Mouse (Mus musculus): Measurements from ENCODE around the gene Txnip. TPM values are rescaled to one million over a fixed set of nuclear protein-coding genes. Genes with fewer than 3 reads are reported as not detected.
A peak's percentile ranks its signal among the peaks of the same experiment; 100 is the strongest.

Gene Txnip
- polyA plus RNA-seq, 1 experiment from 2014 or later, result 71.4 TPM

- H3K9ac ChIP-seq, result peak overlapping the region; percentile 64
- H3K36me3 ChIP-seq (replicated peaks; ENCODE audit: control insufficient read depth, insufficient read depth), result peaks cover 21% of the 10 kb centered on the region
- peaks cover 43% of the 10 kb centered on the region for H3K4me1 ChIP-seq (replicated peaks; ENCODE audit: control insufficient read depth, insufficient read depth, low read length)
- ATAC-seq (ENCODE audit: low FRiP score), result no peak
- H3K4me2 ChIP-seq (replicated peaks), result peak overlapping the region; percentile 85
- H3K27me3 ChIP-seq (ENCODE audit: control insufficient read depth, insufficient read depth, low read length), result no peaks in the 10 kb centered on the region
- WGBS, result 12% methylated on average over 22 of the region's 22 CpGs
- H3K27ac ChIP-seq, result peak overlapping the region; percentile 83
- peak overlapping the region; percentile 64 for H3K4me3 ChIP-seq (replicated peaks; ENCODE audit: low read length)
- no peaks in the 10 kb centered on the region for H3K9me3 ChIP-seq (ENCODE audit: control insufficient read depth, low read length)
- DNase-seq (ENCODE audit: low spot score), result peak; percentile 32
Measured at GRCm38 (mm10) chr3:96556651-96557635, 814 bp upstream of the Txnip start.

- Histone ChIP-seq H3K4me1 (replicated peaks; ENCODE audit: control insufficient read depth, insufficient read depth, low read length) (peaks cover 44% of the 10 kb centered on the region), H3K36me3 (replicated peaks; ENCODE audit: control insufficient read depth, insufficient read depth) (peaks cover 21% of the 10 kb centered on the region), H3K27ac (peak overlapping the region; percentile 66), H3K4me3 (replicated peaks; ENCODE audit: low read length) (peak overlapping the region; percentile 64), H3K4me2 (replicated peaks) (peak overlapping the region; percentile 85), H3K9me3 (ENCODE audit: control insufficient read depth, low read length) (no peaks in the 10 kb centered on the region), H3K9ac (peak overlapping the region; percentile 61), H3K27me3 (ENCODE audit: control insufficient read depth, insufficient read depth, low read length) (no peaks in the 10 kb centered on the region)
- WGBS, result 0% methylated on average over 17 of the region's 17 CpGs
- DNase-seq (ENCODE audit: low spot score) (peak; percentile 36), ATAC-seq (ENCODE audit: low FRiP score) (no peak; the same call in 1 of the 2 replicates)
Measured at GRCm38 (mm10) chr3:96558159-96558558, 402 bp downstream of the Txnip start.

DNA sequence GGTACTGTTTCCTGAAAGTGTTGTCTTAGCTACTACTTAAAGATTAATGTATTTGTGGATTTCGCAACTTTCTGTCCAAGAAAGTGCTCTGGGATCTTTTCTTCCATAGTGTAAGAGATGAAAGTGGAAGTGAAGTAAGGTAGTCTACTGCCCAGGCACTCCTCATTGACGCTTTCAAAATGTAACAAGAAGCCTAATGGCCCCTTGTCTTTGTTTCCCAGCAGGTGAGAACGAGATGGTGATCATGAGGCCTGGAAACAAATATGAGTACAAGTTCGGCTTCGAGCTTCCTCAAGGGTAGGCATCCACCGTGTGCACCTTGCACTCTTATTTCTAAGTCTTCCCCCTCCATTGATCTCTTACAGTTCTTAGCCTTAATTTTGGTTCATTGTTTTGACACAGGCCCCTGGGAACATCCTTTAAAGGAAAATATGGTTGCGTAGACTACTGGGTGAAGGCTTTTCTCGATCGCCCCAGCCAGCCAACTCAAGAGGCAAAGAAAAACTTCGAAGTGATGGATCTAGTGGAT lies 975 bp downstream of the Txnip start:
- peaks cover 21% of the 10 kb centered on the region for H3K36me3 ChIP-seq (replicated peaks; ENCODE audit: control insufficient read depth, insufficient read depth)
- no peak overlapping the region; the same call in 1 of the 2 replicates for H3K27ac ChIP-seq
- no peaks in the 10 kb centered on the region for H3K9me3 ChIP-seq (ENCODE audit: control insufficient read depth, low read length)
- H3K27me3 ChIP-seq (ENCODE audit: control insufficient read depth, insufficient read depth, low read length), result no peaks in the 10 kb centered on the region
- ATAC-seq (ENCODE audit: low FRiP score) (no peak), DNase-seq (ENCODE audit: low spot score) (no peak)
- H3K4me1 ChIP-seq (replicated peaks; ENCODE audit: control insufficient read depth, insufficient read depth, low read length), result peaks cover 44% of the 10 kb centered on the region
- peak overlapping the region; percentile 85 for H3K4me2 ChIP-seq (replicated peaks)
- H3K9ac ChIP-seq, result peak overlapping the region; percentile 61
- WGBS, result 35% methylated on average over 10 of the region's 10 CpGs
- peak overlapping the region; percentile 64 for H3K4me3 ChIP-seq (replicated peaks; ENCODE audit: low read length)

DNA sequence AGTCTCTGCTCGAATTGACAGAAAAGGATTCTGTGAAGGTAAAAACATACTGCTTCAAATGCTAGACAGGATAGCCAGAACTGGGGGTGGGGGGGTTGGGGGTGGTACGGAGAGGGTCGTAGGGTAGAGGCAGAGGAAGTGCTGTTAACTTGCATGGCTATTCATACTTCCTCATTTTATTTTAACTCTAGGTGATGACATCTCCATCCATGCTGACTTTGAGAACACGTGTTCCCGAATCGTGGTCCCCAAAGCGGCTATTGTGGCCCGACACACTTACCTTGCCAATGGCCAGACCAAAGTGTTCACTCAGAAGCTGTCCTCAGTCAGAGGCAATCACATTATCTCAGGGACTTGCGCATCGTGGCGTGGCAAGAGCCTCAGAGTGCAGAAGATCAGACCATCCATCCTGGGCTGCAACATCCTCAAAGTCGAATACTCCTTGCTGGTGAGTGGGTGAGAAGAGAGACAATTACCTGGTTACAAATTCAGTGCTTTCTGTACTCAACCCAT lies 1.7 kb downstream of the Txnip start:
- H3K27me3 ChIP-seq (ENCODE audit: control insufficient read depth, insufficient read depth, low read length), result no peaks in the 10 kb centered on the region
- peak overlapping the region; percentile 85 for H3K4me2 ChIP-seq (replicated peaks)
- peak overlapping the region; percentile 61 for H3K9ac ChIP-seq
- H3K36me3 ChIP-seq (replicated peaks; ENCODE audit: control insufficient read depth, insufficient read depth), result peaks cover 21% of the 10 kb centered on the region
- DNase-seq (ENCODE audit: low spot score), result no peak
- H3K4me3 ChIP-seq (replicated peaks; ENCODE audit: low read length), result peak overlapping the region; percentile 64
- ATAC-seq (ENCODE audit: low FRiP score), result no peak
- peaks cover 44% of the 10 kb centered on the region for H3K4me1 ChIP-seq (replicated peaks; ENCODE audit: control insufficient read depth, insufficient read depth, low read length)
- WGBS, result 81% methylated on average over 12 of the region's 12 CpGs
- H3K27ac ChIP-seq, result no peak overlapping the region
- H3K9me3 ChIP-seq (ENCODE audit: control insufficient read depth, low read length), result no peaks in the 10 kb centered on the region

DNA sequence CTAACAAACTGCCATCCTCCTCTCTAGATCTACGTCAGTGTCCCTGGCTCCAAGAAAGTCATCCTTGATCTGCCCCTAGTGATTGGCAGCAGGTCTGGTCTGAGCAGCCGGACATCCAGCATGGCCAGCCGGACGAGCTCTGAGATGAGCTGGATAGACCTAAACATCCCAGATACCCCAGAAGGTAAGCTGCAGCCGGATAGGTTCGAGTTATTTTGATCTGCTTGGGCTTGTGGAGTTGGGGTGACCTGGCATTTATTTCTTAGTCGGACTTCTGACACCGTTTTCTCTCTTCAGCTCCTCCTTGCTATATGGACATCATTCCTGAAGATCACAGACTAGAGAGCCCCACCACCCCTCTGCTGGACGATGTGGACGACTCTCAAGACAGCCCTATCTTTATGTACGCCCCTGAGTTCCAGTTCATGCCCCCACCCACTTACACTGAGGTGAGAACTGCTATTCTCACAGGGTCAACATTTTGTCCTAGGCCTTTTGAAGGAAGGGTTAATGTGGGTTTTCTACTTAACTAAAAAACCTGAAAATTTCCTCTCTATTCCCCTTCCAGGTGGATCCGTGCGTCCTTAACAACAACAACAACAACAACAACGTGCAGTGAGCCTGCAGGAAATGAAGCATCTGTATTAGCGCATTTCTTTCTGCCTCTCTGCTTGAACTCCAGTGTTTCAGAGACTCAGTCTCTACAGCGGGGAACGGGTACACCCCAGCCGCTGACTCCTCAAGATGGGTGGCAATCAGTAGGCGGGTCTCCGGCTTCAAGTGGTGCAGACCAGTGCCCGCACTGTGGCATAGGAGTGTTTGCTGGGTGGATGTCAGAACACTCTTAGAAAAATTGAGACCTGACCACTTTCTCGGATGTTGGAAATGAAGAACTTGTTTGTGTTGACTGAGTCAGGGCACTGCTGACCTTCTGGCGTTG lies 2.4 kb downstream of the Txnip start:
- DNase-seq (ENCODE audit: low spot score) (no peak), ATAC-seq (ENCODE audit: low FRiP score) (no peak)
- Histone ChIP-seq H3K27ac (no peak overlapping the region), H3K4me1 (replicated peaks; ENCODE audit: control insufficient read depth, insufficient read depth, low read length) (peaks cover 44% of the 10 kb centered on the region), H3K4me2 (replicated peaks) (peak overlapping the region; percentile 85), H3K9ac (peak overlapping the region; percentile 61), H3K9me3 (ENCODE audit: control insufficient read depth, low read length) (no peaks in the 10 kb centered on the region), H3K27me3 (ENCODE audit: control insufficient read depth, insufficient read depth, low read length) (no peaks in the 10 kb centered on the region), H3K36me3 (replicated peaks; ENCODE audit: control insufficient read depth, insufficient read depth) (peaks cover 21% of the 10 kb centered on the region), H3K4me3 (replicated peaks; ENCODE audit: low read length) (peak overlapping the region; percentile 64)
- WGBS, result 87% methylated on average over 23 of the region's 23 CpGs

DNA sequence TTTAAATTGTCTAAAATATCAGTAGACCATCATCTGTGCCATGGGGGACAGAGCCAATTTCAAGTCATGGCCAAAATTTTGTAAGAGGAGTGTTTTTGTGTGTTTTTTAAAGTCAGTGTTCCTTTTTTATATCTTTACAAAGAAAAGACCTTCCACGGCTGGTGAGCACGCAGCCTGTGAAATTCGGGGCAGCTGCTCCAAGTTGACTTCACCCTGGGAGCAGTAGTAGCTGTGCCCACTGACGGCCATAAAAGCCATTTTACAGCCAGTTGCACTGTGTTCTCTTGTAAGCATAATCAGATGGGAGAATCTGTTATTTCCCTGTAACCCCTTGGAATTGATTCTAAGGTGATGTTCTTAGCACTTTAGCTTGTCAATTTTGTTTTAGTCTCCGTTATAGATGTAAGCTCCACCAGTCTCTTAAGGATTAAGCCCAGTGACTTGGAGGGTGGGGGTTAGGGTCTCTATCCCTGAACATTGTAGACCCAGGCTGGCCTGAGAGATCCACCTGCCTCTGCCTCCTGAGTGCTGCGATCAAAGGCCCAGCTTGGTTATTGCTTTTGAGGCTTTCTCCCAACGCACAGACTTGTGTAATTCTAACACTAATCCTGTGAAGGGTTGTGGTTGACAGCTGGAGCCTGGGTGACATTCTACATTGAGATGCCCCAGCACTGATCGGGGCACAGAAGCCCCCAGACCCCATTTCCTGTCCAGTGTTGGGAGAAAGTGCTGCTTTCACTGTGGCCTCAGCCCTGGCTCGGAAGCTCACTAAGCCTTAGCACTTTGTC lies 3.3 kb downstream of the Txnip start:
- H3K9me3 ChIP-seq (ENCODE audit: control insufficient read depth, low read length), result no peaks in the 10 kb centered on the region
- H3K9ac ChIP-seq, result no peak overlapping the region
- H3K4me3 ChIP-seq (replicated peaks; ENCODE audit: low read length), result peak overlapping the region; percentile 64
- H3K27ac ChIP-seq, result no peak overlapping the region
- ATAC-seq (ENCODE audit: low FRiP score), result no peak
- H3K4me1 ChIP-seq (replicated peaks; ENCODE audit: control insufficient read depth, insufficient read depth, low read length), result peaks cover 44% of the 10 kb centered on the region
- H3K27me3 ChIP-seq (ENCODE audit: control insufficient read depth, insufficient read depth, low read length), result no peaks in the 10 kb centered on the region
- peak overlapping the region; percentile 85 for H3K4me2 ChIP-seq (replicated peaks)
- peaks cover 21% of the 10 kb centered on the region for H3K36me3 ChIP-seq (replicated peaks; ENCODE audit: control insufficient read depth, insufficient read depth)
- no peak for DNase-seq (ENCODE audit: low spot score)
- 87% methylated on average over 9 of the region's 9 CpGs for WGBS

DNA sequence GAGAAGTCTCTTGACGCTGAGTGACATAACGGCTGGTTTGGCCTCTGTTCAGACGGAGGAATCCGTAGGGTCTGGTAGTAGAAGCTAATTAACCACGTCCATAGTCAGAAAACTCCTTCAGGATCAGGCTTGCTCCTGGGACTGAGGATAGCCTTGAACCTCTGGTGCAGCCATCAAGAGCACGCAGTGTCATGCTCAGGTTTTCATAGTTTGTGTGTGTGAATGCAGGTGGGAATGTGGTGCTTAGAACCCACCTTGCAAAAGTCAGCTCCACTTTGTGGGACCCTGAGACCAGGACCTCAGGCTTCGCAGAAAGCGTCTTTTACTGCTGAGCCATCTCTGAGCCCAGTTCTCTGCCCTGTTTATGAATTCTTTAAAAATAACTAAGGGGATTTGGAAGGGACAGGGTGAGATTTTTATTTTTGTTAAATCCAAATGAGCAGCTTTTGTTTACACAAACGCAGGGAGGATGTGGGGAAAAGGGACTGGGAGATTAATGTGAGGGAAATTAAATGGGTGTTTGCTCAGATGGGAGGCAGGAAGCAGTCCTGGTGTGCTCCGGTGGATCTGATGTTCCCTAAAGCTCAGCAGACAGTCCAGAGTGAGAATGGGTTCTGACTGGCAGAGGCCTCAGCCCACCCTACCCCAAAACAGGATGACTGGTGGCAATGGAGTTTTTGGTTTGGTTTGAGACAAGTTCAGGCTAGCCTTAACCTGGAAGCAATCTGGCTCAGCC lies 4.4 kb downstream of the Txnip start:
- Histone ChIP-seq H3K27me3 (ENCODE audit: control insufficient read depth, insufficient read depth, low read length) (no peaks in the 10 kb centered on the region), H3K27ac (peak overlapping the region; percentile 54; the same call in 1 of the 2 replicates), H3K4me1 (replicated peaks; ENCODE audit: control insufficient read depth, insufficient read depth, low read length) (peaks cover 34% of the 10 kb centered on the region), H3K4me3 (replicated peaks; ENCODE audit: low read length) (no peak overlapping the region), H3K4me2 (replicated peaks) (peak overlapping the region; percentile 85), H3K36me3 (replicated peaks; ENCODE audit: control insufficient read depth, insufficient read depth) (peaks cover 21% of the 10 kb centered on the region), H3K9me3 (ENCODE audit: control insufficient read depth, low read length) (no peaks in the 10 kb centered on the region), H3K9ac (no peak overlapping the region)
- 54% methylated on average over 10 of the region's 10 CpGs for WGBS
- no peak for ATAC-seq (ENCODE audit: low FRiP score)
- no peak for DNase-seq (ENCODE audit: low spot score)

DNA sequence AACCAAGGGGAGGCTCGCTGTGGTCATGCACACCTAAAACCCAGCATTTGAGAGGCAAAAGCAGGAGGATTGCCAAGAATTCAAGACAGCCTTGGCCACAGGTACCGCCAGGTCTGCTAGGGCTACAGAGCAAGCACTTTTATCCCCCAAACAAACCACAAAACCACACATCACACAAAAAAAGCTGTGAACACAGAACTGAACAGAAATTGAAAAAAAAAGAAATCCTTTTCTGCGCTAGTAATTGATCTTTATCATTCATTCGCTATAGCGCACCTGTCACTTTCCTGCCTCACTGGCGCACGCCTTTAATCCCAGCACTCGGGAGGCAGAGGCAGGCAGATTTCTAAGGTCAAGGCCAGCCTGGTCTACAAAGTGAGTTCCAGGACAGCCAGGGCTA lies 5.5 kb downstream of the Txnip start:
- no peak for DNase-seq (ENCODE audit: low spot score)
- Histone ChIP-seq H3K9me3 (ENCODE audit: control insufficient read depth, low read length) (no peaks in the 10 kb centered on the region), H3K27me3 (ENCODE audit: control insufficient read depth, insufficient read depth, low read length) (no peaks in the 10 kb centered on the region), H3K36me3 (replicated peaks; ENCODE audit: control insufficient read depth, insufficient read depth) (peaks cover 21% of the 10 kb centered on the region), H3K4me1 (replicated peaks; ENCODE audit: control insufficient read depth, insufficient read depth, low read length) (peaks cover 33% of the 10 kb centered on the region), H3K4me3 (replicated peaks; ENCODE audit: low read length) (no peak overlapping the region), H3K27ac (no peak overlapping the region), H3K9ac (no peak overlapping the region), H3K4me2 (replicated peaks) (no peak overlapping the region)
- WGBS, result 97% methylated on average over 8 of the region's 8 CpGs
- ATAC-seq (ENCODE audit: low FRiP score), result no peak
